Mouse (Mus musculus) cerebellum, adult 2 months (tissue): Measurements from ENCODE around the gene Mier1.

ENCODE experiments used
- CTCF ChIP-seq: fragments of 200-500 bp; IDR thresholded peaks from 2 replicates; pipeline ENCODE4 v1.5.1; 2011; ENCODE audit warnings: low read depth, mild to moderate bottlenecking, control low read depth, low read length, moderate library complexity, borderline replicate concordance; ENCODE audit not compliant: insufficient read depth
- POLR2A ChIP-seq: fragments of 200-500 bp; IDR thresholded peaks from 2 replicates; pipeline ENCODE4 v1.6.1; 2011; ENCODE audit warnings: low read length, control low read depth, borderline replicate concordance; ENCODE audit not compliant: insufficient read depth

- TF ChIP-seq CTCF (no peak), POLR2A (no peak)
Observed at GRCm38 (mm10) chr4:103192421-103192820, 78.2 kb downstream of the Mier1 start.
